Mouse (Mus musculus) neural tube, embryonic 11.5 days (tissue): ENCODE measurements at regions not wholly inside any gene's neighbourhood (a gene's known extent, or its start where the extent isn't known, plus 50 kb on each side); places are given as distances from the start of the nearest gene placed in this dataset.

Experiments used
- ATAC-seq: fragments of 200-750 bp; cut with Nextera tagmentation; 2 replicates; pipeline ENCODE4 v1.8.0; 2017; ENCODE audit warnings: moderate number of reproducible peaks, mild to moderate bottlenecking, moderate TSS enrichment, moderate library complexity; ENCODE audit not compliant: insufficient read depth, low FRiP score, low TSS enrichment
- DNase-seq: peaks from one replicate; pipeline ENCODE4 v3.0.0-alpha.2; 2015; ENCODE audit warnings: low spot score
- H3K27ac ChIP-seq: fragments of 300-500 bp; sonication (generic); 2 replicates; pipeline ENCODE4 v1.5.1; 2014; ENCODE audit warnings: low read depth, mild to moderate bottlenecking, low read length
- H3K27me3 ChIP-seq: fragments of 300-500 bp; sonication (generic); 2 replicates; pipeline ENCODE4 v1.6.1; 2014; ENCODE audit warnings: mild to moderate bottlenecking, low read length, mixed read lengths; ENCODE audit not compliant: control insufficient read depth, insufficient read depth
- H3K36me3 ChIP-seq: fragments of 300-500 bp; sonication (generic); 2 replicates; pipeline ENCODE4 v1.6.1; 2014; ENCODE audit warnings: mild to moderate bottlenecking, low read length, moderate library complexity, mixed read lengths; ENCODE audit not compliant: control insufficient read depth, insufficient read depth
- H3K4me1 ChIP-seq: fragments of 300-500 bp; sonication (generic); 2 replicates; pipeline ENCODE4 v1.6.1; 2014; ENCODE audit warnings: low read length, mixed read lengths; ENCODE audit not compliant: control insufficient read depth, insufficient read depth
- H3K4me2 ChIP-seq: fragments of 300-500 bp; sonication (generic); 2 replicates; pipeline ENCODE4 v1.6.1; 2014; ENCODE audit warnings: low read depth, mild to moderate bottlenecking, moderate library complexity
- H3K4me3 ChIP-seq: fragments of 300-500 bp; sonication (generic); 2 replicates; pipeline ENCODE4 v1.5.1; 2014; ENCODE audit warnings: low read depth, low read length
- H3K9ac ChIP-seq: fragments of 300-500 bp; sonication (generic); 2 replicates; pipeline ENCODE4 v1.6.1; 2014; ENCODE audit warnings: mild to moderate bottlenecking, low read length
- H3K9me3 ChIP-seq: fragments of 300-500 bp; sonication (generic); 2 replicates; pipeline ENCODE4 v1.6.1; 2016; ENCODE audit warnings: low read length; ENCODE audit not compliant: control insufficient read depth
- WGBS: fragments of 180-500 bp; shearing (Covaris S2); extraction: QIAGEN DNeasy Blood & Tissue Kit; methylation state at CpG from one replicate; pipeline ENCODE4 v1.1.7; 2014; 5-methylcytosine and 5-hydroxymethylcytosine counted together

- H3K4me3 ChIP-seq: no peak overlapping the region
- no peaks in the 10 kb centered on the region for H3K36me3 ChIP-seq
- no peak for DNase-seq
- H3K27ac ChIP-seq: no peak overlapping the region
- peaks cover 7% of the 10 kb centered on the region; the same call in 1 of the 2 replicates for H3K4me1 ChIP-seq
- H3K9me3 ChIP-seq: no peaks in the 10 kb centered on the region
- H3K4me2 ChIP-seq: no peak overlapping the region
- H3K9ac ChIP-seq: no peak overlapping the region
- no peaks in the 10 kb centered on the region for H3K27me3 ChIP-seq
- ATAC-seq: no peak
- WGBS: 52% methylated on average over 13 of the region's 13 CpGs
These were observed 60.0 kb upstream of the Ajap1 start for GRCm38 (mm10) chr4:153542631-153543031.

GRCm38 (mm10) chr4:153543900-153544648 is 61.5 kb upstream of the Ajap1 start:
- DNase-seq: no peak
- WGBS: 61% methylated on average over 24 of the region's 24 CpGs
- H3K36me3 ChIP-seq: no peaks in the 10 kb centered on the region
- no peak overlapping the region for H3K4me3 ChIP-seq
- H3K4me1 ChIP-seq: peaks cover 7% of the 10 kb centered on the region; the same call in 1 of the 2 replicates
- no peak overlapping the region for H3K27ac ChIP-seq
- H3K4me2 ChIP-seq: no peak overlapping the region
- H3K9ac ChIP-seq: no peak overlapping the region
- no peak for ATAC-seq
- no peaks in the 10 kb centered on the region for H3K9me3 ChIP-seq
- no peaks in the 10 kb centered on the region for H3K27me3 ChIP-seq

DNA sequence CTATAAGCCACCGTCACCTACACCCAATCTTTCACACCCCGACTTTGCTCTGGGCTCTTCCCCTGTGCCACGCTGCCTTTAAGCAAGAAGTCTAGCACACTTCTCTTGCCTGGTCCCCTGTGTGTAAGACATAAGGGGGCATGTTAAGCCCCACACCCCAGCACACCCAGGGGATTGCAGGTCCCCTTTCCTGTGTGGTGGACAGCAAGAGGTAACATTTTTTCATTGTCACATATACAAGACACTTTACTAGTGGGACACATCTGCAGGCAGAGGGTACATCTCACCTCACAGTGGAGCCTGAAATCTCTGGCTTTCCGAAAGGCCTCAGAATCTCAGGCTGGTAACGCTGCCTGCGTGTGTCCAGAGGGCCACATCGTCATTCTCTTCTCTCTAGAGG is 64.1 kb upstream of the Ajap1 start:
- Histone ChIP-seq H3K27me3 (no peaks in the 10 kb centered on the region), H3K36me3 (no peaks in the 10 kb centered on the region), H3K4me1 (peaks cover 7% of the 10 kb centered on the region; the same call in 1 of the 2 replicates), H3K27ac (no peak overlapping the region), H3K9ac (no peak overlapping the region), H3K4me2 (no peak overlapping the region), H3K4me3 (no peak overlapping the region), H3K9me3 (no peaks in the 10 kb centered on the region)
- DNase-seq: no peak
- no peak for ATAC-seq
- WGBS: 83% methylated on average over 7 of the region's 7 CpGs

GRCm38 (mm10) chr4:153547111-153547510 is 64.5 kb upstream of the Ajap1 start:
- no peak overlapping the region for H3K4me3 ChIP-seq
- no peak for ATAC-seq
- H3K27ac ChIP-seq: no peak overlapping the region
- peaks cover 7% of the 10 kb centered on the region; the same call in 1 of the 2 replicates for H3K4me1 ChIP-seq
- no peak for DNase-seq
- H3K27me3 ChIP-seq: no peaks in the 10 kb centered on the region
- H3K9ac ChIP-seq: no peak overlapping the region
- 80% methylated on average over 5 of the region's 5 CpGs for WGBS
- H3K4me2 ChIP-seq: no peak overlapping the region
- no peaks in the 10 kb centered on the region for H3K9me3 ChIP-seq
- no peaks in the 10 kb centered on the region for H3K36me3 ChIP-seq

- 70% methylated on average over 13 of the region's 13 CpGs for WGBS
- ATAC-seq: no peak
- H3K27ac ChIP-seq: no peak overlapping the region
- H3K4me2 ChIP-seq: no peak overlapping the region
- H3K9ac ChIP-seq: no peak overlapping the region
- no peaks in the 10 kb centered on the region for H3K9me3 ChIP-seq
- H3K27me3 ChIP-seq: no peaks in the 10 kb centered on the region
- H3K4me3 ChIP-seq: no peak overlapping the region
- no peaks in the 10 kb centered on the region for H3K36me3 ChIP-seq
- H3K4me1 ChIP-seq: peaks cover 3% of the 10 kb centered on the region; the same call in 1 of the 2 replicates
- DNase-seq: no peak
These were observed 65.3 kb upstream of the Ajap1 start for GRCm38 (mm10) chr4:153547871-153548270.

DNA sequence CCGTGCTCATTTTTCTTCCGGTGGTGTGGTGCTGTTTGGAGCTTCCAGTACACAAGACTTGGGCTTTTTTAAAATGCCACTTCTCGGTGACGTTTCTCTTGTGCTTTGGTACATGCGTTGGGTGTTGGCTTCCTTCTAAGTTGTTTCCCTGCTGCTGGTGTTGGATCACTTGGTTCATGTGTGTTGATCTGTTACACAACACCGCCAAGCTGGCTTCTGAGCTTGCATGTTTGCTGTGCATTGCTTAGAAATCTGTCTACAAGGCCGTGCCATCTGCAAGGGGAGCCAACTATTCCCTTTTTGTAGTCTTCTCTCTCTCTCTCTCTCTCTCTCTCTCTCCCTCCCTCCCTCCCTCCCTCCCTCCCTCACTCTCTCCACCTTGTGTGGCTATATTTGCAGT is 68.7 kb upstream of the Ajap1 start:
- 94% methylated on average over 7 of the region's 7 CpGs for WGBS
- no peak overlapping the region for H3K27ac ChIP-seq
- no peak for ATAC-seq
- no peaks in the 10 kb centered on the region for H3K9me3 ChIP-seq
- H3K4me3 ChIP-seq: no peak overlapping the region
- H3K36me3 ChIP-seq: no peaks in the 10 kb centered on the region
- H3K4me1 ChIP-seq: no peaks in the 10 kb centered on the region
- no peak for DNase-seq
- no peaks in the 10 kb centered on the region for H3K27me3 ChIP-seq
- no peak overlapping the region for H3K4me2 ChIP-seq
- no peak overlapping the region for H3K9ac ChIP-seq

GRCm38 (mm10) chr4:153552483-153552882 is 69.9 kb upstream of the Ajap1 start:
- Histone ChIP-seq H3K27ac (no peak overlapping the region), H3K4me1 (no peaks in the 10 kb centered on the region), H3K9me3 (no peaks in the 10 kb centered on the region), H3K9ac (no peak overlapping the region), H3K4me2 (no peak overlapping the region), H3K36me3 (no peaks in the 10 kb centered on the region), H3K4me3 (no peak overlapping the region), H3K27me3 (no peaks in the 10 kb centered on the region)
- WGBS: 47% methylated on average over 4 of the region's 4 CpGs
- ATAC-seq: no peak
- no peak for DNase-seq

GRCm38 (mm10) chr4:153557812-153558608 is 75.4 kb upstream of the Ajap1 start:
- no peaks in the 10 kb centered on the region for H3K36me3 ChIP-seq
- H3K9me3 ChIP-seq: no peaks in the 10 kb centered on the region
- H3K4me1 ChIP-seq: no peaks in the 10 kb centered on the region
- no peak overlapping the region for H3K4me3 ChIP-seq
- 87% methylated on average over 19 of the region's 19 CpGs for WGBS
- H3K27me3 ChIP-seq: no peaks in the 10 kb centered on the region
- no peak overlapping the region for H3K9ac ChIP-seq
- no peak overlapping the region for H3K4me2 ChIP-seq
- H3K27ac ChIP-seq: no peak overlapping the region
- DNase-seq (no peak), ATAC-seq (no peak)

DNA sequence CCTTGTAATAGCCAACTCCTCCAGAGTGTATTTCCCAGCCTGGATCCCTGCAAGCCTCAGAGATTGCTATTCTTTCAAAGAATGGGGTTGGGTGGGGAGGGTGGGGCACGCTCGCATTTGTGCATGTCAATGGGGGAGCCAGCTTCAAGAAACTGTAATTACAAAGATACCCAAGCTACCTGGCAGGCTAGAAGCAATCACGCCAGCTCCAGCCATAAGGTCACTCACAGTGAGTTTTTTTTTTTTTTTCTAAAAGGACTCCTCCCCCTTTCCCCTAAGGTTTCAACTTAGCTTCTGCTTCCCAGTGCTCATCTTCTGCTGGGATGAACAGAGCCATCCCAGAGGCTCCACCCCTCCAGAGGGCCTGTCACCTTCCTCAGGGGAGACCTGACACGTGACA is 77.0 kb upstream of the Ajap1 start:
- ATAC-seq (no peak), DNase-seq (no peak)
- H3K9me3 ChIP-seq: no peaks in the 10 kb centered on the region
- 72% methylated on average over 4 of the region's 4 CpGs for WGBS
- no peaks in the 10 kb centered on the region for H3K4me1 ChIP-seq
- no peaks in the 10 kb centered on the region for H3K36me3 ChIP-seq
- no peaks in the 10 kb centered on the region for H3K27me3 ChIP-seq
- H3K4me2 ChIP-seq: no peak overlapping the region
- no peak overlapping the region for H3K9ac ChIP-seq
- H3K27ac ChIP-seq: no peak overlapping the region
- no peak overlapping the region for H3K4me3 ChIP-seq
